Comparison of ENCODE assay signal across 8 mouse cellular contexts in genomic region chr16:74411021-74411420, GRCm38 (mm10). TPM values are rescaled to one million over a fixed set of nuclear protein-coding genes. Genes with fewer than 3 reads are reported as not detected.
DNase-seq lines count a peak whose midpoint lies in the region; ATAC-seq and TF ChIP-seq lines count a peak whose summit lies in the region.
"Had no signal": no experiment of that assay in that cellular context is flagged by ENCODE, and none has a peak within 500 bp of the region (broad histone marks: within the 10 kb centered on the region; RNA-seq: fewer than 3 reads in every experiment).

No protein-coding gene starts in this region.

- TF ChIP-seq CTCF in lung, embryonic 14.5 days (IDR thresholded peaks at IDR 0.05; ENCODE audit: low read depth): no peak

- WGBS in lung, embryonic 14.5 days: under 1% methylated on average over 16 of the region's 16 CpGs
- WGBS in forebrain, embryonic 13.5 days: under 1% methylated on average over 16 of the region's 16 CpGs
- WGBS in limb, embryonic 15.5 days: under 1% methylated on average over 16 of the region's 16 CpGs

- no peaks in the 10 kb centered on the region for H3K9me3 ChIP-seq in lung, embryonic 14.5 days (ENCODE audit: low read depth, low read length)
- no peaks in the 10 kb centered on the region for H3K9me3 ChIP-seq in forebrain, embryonic 13.5 days (replicated peaks)
- H3K9me3 ChIP-seq in limb, embryonic 15.5 days: no peaks in the 10 kb centered on the region

- no peaks in the 10 kb centered on the region for H3K4me1 ChIP-seq in lung, embryonic 14.5 days (ENCODE audit: insufficient read depth)
- peaks cover 17% of the 10 kb centered on the region; the same call in 1 of the 2 replicates for H3K4me1 ChIP-seq in forebrain, embryonic 13.5 days
- H3K4me1 ChIP-seq in limb, embryonic 15.5 days: peaks cover 5% of the 10 kb centered on the region; the same call in 1 of the 2 replicates

- H3K4me2 ChIP-seq in lung, embryonic 14.5 days: peak overlapping the region; percentile 75
- H3K4me2 ChIP-seq in forebrain, embryonic 13.5 days: peak overlapping the region; percentile 82
- peak overlapping the region; percentile 89 for H3K4me2 ChIP-seq in limb, embryonic 15.5 days

- peak overlapping the region; percentile 80 for H3K27ac ChIP-seq in lung, embryonic 14.5 days (ENCODE audit: low read depth)
- H3K27ac ChIP-seq in forebrain, embryonic 13.5 days: peak overlapping the region; percentile 91
- H3K27ac ChIP-seq in limb, embryonic 15.5 days: peak overlapping the region; percentile 89
- H3K27ac ChIP-seq: macrophage had no signal

- DNase-seq in lung, embryonic 14.5 days: peak; percentile 57
- no peak for DNase-seq in lung, postnatal 25 days (ENCODE audit: low spot score)
- DNase-seq in retina, embryonic 14.5 days (ENCODE audit: low spot score): peak; percentile 51
- DNase-seq in adrenal gland, adult (ENCODE audit: inconsistent age in 2 of 2, low spot score in 1 of 2): no peak
- no peak for DNase-seq in T-cell, adult 2 months (ENCODE audit: low spot score)

- no peaks in the 10 kb centered on the region for H3K36me3 ChIP-seq in lung, embryonic 14.5 days (ENCODE audit: insufficient read depth)
- no peaks in the 10 kb centered on the region for H3K36me3 ChIP-seq in forebrain, embryonic 13.5 days (ENCODE audit: poor library complexity, severe bottlenecking)
- H3K36me3 ChIP-seq in limb, embryonic 15.5 days: no peaks in the 10 kb centered on the region

- ATAC-seq in lung, embryonic 14.5 days (ENCODE audit: insufficient read depth): 0 out of 2 replicates have a peak, but pooled peaks have one; percentile 7
- ATAC-seq in forebrain, embryonic 13.5 days: no peak
- no peak for ATAC-seq in limb, embryonic 15.5 days (ENCODE audit: insufficient number of reproducible peaks, low FRiP score, low TSS enrichment, low read depth)

- H3K27me3 ChIP-seq in lung, embryonic 14.5 days (ENCODE audit: insufficient read depth, low read length): 0 out of 2 replicates have a peak, but pooled peaks cover 3% of the 10 kb centered on the region
- H3K27me3 ChIP-seq in forebrain, embryonic 13.5 days: no peaks in the 10 kb centered on the region
- no peaks in the 10 kb centered on the region for H3K27me3 ChIP-seq in limb, embryonic 15.5 days

- peak overlapping the region; percentile 42 for H3K9ac ChIP-seq in lung, embryonic 14.5 days
- peak overlapping the region; percentile 80 for H3K9ac ChIP-seq in forebrain, embryonic 13.5 days
- H3K9ac ChIP-seq in limb, embryonic 15.5 days: peak overlapping the region; percentile 64

- peak overlapping the region; percentile 56 for H3K4me3 ChIP-seq in lung, embryonic 14.5 days (ENCODE audit: low read depth, low read length)
- peak overlapping the region; percentile 66 for H3K4me3 ChIP-seq in forebrain, embryonic 13.5 days
- peak overlapping the region; percentile 69 for H3K4me3 ChIP-seq in limb, embryonic 15.5 days

RNA-seq across cellular contexts. Expression of gene Robo2, which starts 0.6 kb away (rescaled TPM):
- 47.8 and 56.4 TPM in 2 replicates for polyA plus RNA-seq in lung, embryonic 14.5 days (2014; fragmentation: Nextera tagmentation; extraction: Ambion mirVana)
- polyA plus RNA-seq in forebrain, embryonic 13.5 days (2015; fragmentation: Nextera tagmentation; extraction: Ambion mirVana): 63.1 and 68.5 TPM in 2 replicates
- polyA plus RNA-seq in limb, embryonic 15.5 days (2015; fragmentation: Nextera tagmentation; extraction: Ambion mirVana): 57.4 and 60.7 TPM in 2 replicates

Comparison
In these comparisons a context has a peak if more than half of its experiments do, and no peak if none do; other contexts are left out.
1. DNase-seq: peak in lung, embryonic 14.5 days (single experiment) and retina, embryonic 14.5 days (single experiment); none in lung, postnatal 25 days (single experiment), adrenal gland, adult (0 of 2) and T-cell, adult 2 months (single experiment).
2. Peak in every context shown above with its lines, with median percentiles within 50 percentile points of each other: H3K27ac ChIP-seq, H3K4me2 ChIP-seq, H3K4me3 ChIP-seq and H3K9ac ChIP-seq.